Mouse (Mus musculus) thymus, postnatal 14 days (tissue): ENCODE data around the gene Slc39a13.
A peak's percentile ranks its signal among the peaks of the same experiment; 100 is the strongest.

ENCODE experiments used
- DNase-seq: peaks from one replicate; pipeline ENCODE4 v3.0.0; 2021

Gene Slc39a13

DNA sequence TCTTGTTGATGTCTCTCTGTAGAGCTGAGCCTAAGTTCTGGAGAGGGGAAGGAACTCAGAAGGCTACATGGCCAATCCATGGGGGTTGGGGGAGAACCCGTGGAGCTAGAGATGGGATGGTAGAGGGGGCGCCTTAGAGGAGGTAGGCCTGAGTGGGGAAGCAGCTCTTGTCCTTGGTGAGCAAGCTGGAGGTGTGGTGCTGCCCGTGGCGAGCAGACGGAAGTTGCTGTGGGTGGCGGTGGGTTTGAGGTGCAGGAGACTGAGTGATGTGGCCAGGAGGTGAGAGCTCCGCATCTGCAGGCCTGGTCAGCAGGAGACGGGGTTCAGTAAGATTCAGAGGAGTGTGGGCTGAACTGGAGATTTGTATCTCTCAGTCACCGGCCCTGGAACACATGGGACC is 17.2 kb upstream of the Slc39a13 start:
- no peak for DNase-seq

GRCm38 (mm10) chr2:91086392-91087237 is 16.4 kb upstream of the Slc39a13 start:
- DNase-seq: no peak

- DNase-seq: no peak
These were observed 15.5 kb upstream of the Slc39a13 start for GRCm38 (mm10) chr2:91085494-91086391.

DNA sequence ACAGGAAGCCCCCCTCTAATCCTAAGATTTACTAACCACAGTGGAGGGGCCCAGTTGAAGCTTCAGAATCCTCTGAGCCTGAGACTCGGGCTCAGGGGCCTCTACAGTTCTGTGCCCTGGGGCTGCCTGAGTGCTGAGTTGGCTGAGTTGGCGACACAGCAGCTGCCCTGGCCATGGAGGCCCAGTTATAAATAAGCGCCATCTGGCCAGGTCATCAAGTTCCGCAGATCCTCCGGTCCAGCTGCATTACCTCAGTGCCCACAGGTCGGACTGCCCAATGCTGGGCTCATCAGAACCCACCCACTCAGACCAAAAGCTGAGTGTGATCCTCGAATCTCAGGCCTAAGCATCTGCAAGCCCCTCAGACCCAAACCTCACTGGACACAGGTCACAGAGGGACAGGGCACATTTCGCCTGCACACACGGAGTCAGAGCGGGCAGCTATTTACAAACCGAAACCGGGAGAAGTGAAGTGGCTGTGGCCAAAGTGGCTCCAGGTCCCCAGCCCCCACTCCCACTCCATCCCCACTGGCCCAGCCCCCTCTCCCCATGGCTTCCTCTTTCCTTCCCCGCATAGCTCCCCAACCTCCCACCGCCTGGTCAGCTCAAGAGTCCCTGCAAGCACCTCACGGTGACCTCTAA is 14.1 kb upstream of the Slc39a13 start:
- no peak for DNase-seq

DNA sequence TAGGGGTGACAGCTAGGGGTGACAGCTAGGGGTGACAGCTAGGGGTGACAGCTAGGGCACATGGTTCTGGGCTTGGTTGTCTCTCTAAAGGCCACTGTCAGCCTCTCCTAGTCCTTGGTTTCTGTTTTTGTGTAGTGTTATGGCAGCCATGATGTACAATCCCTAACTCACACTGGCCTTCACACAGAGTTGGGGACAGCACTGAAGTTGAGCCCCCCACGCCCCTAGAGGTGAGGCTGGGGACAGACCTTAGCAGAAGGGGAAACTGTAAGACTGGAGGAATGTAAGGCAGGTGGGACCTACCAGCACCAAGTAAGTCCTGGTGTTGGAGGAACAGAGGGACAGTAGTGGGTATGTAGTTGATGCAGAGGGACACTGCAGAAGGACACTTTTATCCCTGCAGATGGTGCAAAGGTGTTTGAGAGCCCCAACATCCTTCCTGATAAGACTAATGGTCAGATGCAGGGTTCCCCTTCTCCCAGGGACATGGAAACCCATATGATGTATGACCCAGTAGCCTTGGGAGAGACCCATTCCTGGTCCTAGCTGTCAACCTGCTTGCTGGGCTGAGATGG is 13.2 kb upstream of the Slc39a13 start:
- DNase-seq: no peak

- peak; percentile 81 for DNase-seq
These were observed 12.6 kb upstream of the Slc39a13 start for GRCm38 (mm10) chr2:91082844-91083243.

DNA sequence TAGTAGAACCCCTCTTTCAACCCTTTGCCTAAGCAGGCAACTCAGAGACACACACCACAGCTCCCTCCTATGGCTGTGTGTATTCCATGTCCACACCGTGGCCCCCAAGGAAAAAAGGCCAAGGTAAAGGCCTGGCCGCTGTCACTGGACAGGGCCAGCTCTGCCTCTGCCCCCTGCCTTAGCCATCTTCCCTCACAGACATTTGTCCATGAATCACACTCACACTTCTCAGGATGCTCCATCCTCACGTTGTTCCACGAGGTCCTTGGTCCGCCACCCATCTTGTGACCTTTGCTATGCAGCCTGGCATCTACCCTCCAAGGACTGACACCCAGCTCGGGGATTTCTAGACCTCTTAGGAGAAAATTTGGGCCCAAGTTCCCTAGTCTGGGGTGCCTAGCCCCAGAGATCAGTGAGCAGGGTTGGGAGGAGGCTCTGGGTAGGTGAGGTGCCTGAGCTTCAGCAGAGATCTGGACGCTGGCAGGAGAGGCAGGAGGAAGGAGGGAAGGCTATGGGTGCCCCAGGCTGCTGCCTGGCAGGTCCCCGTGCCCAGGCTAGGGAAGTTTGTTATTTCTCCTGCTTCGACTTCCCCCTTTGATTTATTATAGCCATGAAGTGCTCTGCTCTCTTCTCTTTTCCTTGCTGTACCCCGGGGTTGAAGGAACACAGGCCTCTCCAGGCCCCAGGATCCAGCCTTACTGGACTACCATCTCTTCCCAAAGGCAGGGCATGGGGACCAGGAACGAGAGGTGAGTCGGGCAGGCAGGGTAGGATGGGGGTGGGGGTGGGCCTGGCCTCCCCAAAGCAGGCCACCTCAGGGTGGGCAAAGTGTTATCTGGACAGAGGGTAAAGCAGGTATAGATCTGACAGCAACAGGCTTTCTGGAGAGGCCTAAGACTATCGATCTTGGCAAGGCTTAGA is 11.8 kb upstream of the Slc39a13 start, which contains the start of gene Spi1:
Gene Spi1, plus strand, starts transcription at position 616 of the 921 bp plus-strand sequence.
- DNase-seq: no peak

DNA sequence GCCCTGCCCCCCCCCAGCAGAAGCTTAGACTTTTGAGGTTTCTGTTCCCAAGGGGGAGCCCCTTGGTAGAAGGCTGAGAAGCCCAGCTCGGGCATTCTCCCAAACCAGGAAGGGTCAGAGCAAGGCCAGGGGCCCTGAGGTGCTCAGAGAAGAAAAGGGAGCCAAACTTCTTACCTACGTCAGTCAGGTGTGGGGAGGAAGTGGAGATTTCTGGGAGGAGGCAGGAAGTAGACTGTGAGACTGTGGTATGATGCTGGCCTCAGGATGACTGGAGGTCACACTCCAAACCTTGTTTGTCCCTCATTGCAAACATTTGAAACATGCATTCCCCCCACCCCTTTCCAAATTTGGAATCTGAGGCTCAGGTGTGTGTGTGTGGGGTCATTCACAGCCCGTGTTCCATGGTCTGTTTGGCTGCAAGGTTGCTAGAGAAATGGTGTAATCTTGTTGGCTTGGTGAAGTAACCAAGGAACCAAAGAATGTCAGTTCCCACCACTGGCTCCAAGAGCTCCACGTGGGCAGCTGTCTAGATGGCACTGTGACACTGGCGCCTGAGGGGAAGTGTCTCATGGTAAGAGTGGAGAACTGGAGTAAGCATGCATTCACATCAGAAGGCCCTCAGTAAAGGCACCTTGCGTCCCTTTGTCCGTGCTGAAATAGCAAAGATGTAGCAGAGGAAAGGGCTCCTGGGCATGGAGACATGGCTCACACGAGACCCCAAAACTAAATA is 10.7 kb upstream of the Slc39a13 start:
- no peak for DNase-seq

GRCm38 (mm10) chr2:91079026-91079384 is 8.8 kb upstream of the Slc39a13 start:
- no peak for DNase-seq

DNA sequence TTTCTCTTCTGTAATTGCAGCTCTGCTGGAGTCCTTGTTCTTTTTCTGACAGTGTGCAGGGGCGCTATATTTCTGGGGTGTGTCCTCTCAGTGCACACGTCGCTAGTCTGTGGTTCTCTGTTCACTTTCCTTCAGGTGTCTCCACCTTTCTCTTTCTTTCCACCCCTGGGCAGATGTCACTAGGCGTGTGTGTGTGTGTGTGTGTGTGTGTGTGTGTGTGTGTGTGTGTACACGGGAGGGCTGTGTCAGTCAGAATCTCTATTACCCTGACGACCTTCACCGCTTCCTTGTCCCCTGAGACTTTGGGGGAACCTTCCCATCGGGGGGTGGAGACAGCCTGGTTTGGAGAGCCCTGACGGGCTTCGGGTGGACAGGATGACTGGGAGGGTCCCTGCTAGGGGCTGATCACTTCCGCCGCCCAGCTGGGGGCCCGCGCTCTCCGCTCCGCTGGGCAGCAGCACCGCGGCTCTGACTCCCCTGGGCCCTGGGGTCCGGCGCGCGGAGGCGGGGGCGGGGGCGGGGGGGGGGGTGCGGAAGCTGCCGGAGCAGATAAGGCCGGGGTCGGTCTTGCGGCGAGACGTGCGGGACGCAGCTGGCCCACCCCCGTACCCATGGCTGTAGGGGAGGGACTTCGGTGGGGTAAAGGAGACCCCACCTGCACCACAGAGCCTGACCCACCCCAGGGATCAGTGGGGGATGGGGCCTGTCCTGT is 8.3 kb upstream of the Slc39a13 start:
- DNase-seq: no peak

DNA sequence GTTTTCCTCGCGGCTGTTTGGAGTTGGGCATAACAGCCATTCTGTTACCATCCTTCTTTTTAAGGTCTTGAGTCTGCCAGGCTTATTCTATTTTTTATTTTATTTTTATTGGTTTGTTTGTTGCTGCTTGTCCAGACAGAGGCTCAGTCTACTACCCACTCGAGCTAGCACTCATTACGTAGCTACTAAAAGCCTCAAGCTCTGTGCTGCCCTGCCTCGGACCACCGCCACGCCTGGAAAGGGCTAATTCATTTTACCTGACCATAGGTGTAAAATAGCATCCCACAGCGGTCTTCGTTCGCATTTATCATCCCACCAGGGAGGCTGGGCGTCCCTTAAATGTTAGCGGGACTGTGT is 7.7 kb upstream of the Slc39a13 start:
- no peak for DNase-seq

DNA sequence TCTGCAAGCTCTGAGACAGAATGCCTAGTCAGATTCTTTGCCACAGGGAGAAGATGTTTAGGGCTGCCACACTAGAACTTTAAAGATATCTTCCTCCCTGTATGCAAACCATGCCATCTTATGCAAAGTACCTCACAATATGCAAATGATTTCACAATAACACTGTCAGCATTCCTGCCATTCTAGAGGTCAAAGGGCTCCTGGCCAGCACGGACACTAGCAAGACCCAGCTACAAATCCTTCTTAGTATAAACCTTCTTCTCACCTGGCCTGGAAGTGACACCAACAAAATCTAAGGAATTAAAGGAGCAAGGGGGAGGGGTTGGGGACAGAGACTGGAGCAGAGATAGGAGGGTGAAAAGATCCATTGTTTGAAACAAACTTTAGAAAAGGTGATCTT is 1.9 kb upstream of the Slc39a13 start:
- DNase-seq: no peak

DNA sequence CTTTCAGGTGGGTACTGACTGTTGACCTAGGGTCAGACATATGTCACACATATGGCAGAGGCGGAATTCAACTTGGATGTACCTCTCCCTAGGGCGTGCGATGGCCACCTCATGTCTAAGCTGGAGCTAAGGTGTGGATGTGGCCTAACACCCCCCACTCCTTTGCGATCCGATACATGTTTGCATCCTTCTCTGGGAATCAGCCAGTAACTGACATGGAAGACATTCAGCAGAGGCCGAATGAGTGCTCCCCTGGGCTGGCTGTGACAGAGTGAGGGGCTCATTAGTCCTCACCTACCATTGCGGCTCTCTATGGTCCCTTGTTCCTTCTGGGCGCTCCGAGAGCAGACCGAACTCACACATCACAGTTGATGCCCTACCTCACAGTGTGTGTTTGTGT is 842 bp upstream of the Slc39a13 start:
- no peak for DNase-seq

- DNase-seq: no peak
These were observed 764 bp downstream of the Slc39a13 start for GRCm38 (mm10) chr2:91069306-91070000.

DNA sequence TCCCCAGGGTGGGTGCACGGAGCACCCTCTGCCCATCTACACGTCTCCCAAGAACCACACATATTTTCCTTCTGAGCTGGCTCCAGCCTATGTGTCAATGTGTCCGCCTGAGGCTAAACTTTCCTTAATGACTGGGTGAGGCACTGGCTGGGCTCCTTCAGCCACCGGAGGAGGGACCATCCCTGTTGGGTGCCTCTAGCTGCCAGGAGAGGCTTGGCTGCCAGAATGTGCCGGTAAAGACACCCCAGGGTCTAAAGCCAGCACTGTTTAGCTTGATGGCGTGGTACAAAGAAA is 1.4 kb downstream of the Slc39a13 start:
- no peak for DNase-seq

- no peak for DNase-seq
These were observed 1.9 kb downstream of the Slc39a13 start for GRCm38 (mm10) chr2:91068162-91068871.

DNA sequence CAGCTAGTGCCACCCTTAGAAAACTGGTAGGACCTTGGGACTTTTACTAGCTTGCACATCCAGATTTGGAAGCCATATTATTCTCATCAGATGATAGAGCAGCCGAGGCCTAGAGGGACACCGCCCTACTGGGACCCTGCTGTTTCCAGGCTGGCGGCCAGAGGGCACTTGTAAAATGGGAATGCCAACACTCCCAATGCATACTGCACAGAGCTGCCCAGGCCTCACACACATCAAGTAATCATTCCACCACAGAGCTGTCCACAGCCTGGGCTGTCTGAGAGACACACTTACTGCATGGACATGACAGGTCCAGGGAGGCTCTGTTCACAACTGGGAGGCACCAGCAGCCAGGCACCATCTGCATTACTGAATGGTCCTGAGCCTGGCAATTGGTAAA is 3.8 kb downstream of the Slc39a13 start:
- no peak for DNase-seq

DNA sequence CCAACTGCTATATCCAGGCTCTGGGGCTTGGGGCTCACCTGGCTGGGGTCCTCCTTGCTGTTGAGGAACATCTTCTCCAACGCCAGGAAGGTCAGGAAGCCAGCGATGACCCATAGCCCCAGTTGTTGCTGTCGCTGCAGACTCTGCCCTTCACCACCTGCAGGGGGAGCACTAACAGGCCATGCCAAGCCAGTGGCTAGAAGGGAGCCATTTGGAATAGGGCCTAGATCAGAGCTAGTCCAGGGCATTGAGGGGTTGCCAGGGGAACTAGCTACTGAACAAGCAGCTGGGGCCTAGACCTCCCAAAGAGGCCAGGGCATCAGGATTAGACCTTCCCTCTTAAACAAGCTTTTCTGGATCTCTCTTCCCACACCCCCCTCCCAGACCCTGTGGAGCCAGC is 4.7 kb downstream of the Slc39a13 start:
- peak; percentile 67 for DNase-seq

GRCm38 (mm10) chr2:91064211-91064610 is 6.0 kb downstream of the Slc39a13 start:
- DNase-seq: no peak
